Mouse (Mus musculus) left cerebral cortex, postnatal 10 days (tissue): ENCODE results near the gene Ntrk2. TPM values are rescaled to one million over a fixed set of nuclear protein-coding genes. Genes with fewer than 3 reads are reported as not detected.

Experiments used
- total RNA-seq, 2 experiments: library from RNA; stranded (reverse); gene quantifications; 2 replicates each; pipeline ENCODE4 v1.2.3; 2021

Ntrk2 gene
- total RNA-seq, 2 experiments from 2014 or later, result 302 to 317 TPM

Other genes with a start within 250 kb of the Ntrk2 start
- gene Slc28a3, start 195.7 kb upstream of the Ntrk2 start, total RNA-seq, result not detected